Mouse (Mus musculus): ENCODE results near the gene Clca4b. TPM values are rescaled to one million over a fixed set of nuclear protein-coding genes. Genes with fewer than 3 reads are reported as not detected.
"Not testable (repeated sequence)": the region's sequence is repeated elsewhere in the genome, so short reads cannot be mapped to it uniquely, and the experiment has no call there.

The Clca4b gene
- not detected in 2 replicates for polyA plus RNA-seq (2015; fragmentation: Nextera tagmentation; extraction: Ambion mirVana)

DNA sequence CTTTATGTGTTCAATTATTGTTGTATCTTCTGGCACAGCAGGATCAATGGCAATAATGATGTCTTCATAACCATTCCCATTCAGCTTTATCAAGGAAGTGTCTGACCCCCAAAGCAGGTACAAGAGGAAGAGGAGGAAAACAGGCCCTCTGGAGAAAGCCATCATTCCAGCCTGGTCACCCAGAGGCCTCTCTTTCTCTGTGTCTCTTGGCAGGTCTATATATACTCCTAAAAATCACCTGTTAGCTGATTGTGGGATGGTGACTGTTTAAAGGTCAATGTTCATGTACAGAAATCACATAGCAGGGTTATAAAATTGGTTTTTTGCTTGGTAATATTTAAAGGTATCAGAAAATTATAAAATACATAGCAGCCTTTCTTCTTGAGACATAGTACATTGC lies at the start of gene Clca4b:
Gene Clca4b (minus strand): TSS at position 195 of the 400 bp plus-strand sequence.
- Histone ChIP-seq H3K36me3 (no peaks in the 10 kb centered on the region), H3K9me3 (no peaks in the 10 kb centered on the region), H3K4me2 (no peak within 1 kb of the TSS), H3K4me1 (replicated peaks) (no peaks in the 10 kb centered on the region), H3K4me3 (no peak within 1 kb of the TSS), H3K27me3 (no peaks in the 10 kb centered on the region), H3K27ac (replicated peaks) (no peak within 1 kb of the TSS), H3K9ac (no peak within 1 kb of the TSS)
- no peak for ATAC-seq (ENCODE audit: low read depth)

DNA sequence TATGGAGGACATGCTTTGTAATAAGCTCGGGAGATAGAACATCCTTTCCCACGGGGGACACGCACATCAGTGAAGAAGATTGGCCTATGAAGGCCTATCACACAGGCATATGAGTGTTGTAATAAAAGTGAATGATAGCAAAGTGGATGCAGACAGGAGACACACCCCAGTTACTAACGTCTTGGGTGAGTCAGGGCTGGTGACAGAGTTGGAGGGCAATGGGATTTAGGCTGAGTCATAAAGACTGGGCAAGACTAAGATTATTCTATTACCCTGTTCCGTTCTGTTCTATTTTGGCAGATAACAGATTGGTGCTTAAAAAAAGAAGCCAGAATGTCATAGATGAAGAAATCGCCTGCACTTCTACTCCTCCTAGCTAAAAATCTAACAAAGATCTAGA lies 48.2 kb upstream of the Clca4b start:
- Histone ChIP-seq H3K4me2 (no peak overlapping the region), H3K36me3 (no peaks in the 10 kb centered on the region), H3K9me3 (no peaks in the 10 kb centered on the region), H3K27me3 (no peaks in the 10 kb centered on the region), H3K4me1 (replicated peaks) (no peaks in the 10 kb centered on the region), H3K27ac (replicated peaks) (no peak overlapping the region), H3K9ac (no peak overlapping the region), H3K4me3 (no peak overlapping the region)
- no peak for ATAC-seq (ENCODE audit: low read depth)
- WGBS, result 89% methylated on average over 6 of the region's 6 CpGs

DNA sequence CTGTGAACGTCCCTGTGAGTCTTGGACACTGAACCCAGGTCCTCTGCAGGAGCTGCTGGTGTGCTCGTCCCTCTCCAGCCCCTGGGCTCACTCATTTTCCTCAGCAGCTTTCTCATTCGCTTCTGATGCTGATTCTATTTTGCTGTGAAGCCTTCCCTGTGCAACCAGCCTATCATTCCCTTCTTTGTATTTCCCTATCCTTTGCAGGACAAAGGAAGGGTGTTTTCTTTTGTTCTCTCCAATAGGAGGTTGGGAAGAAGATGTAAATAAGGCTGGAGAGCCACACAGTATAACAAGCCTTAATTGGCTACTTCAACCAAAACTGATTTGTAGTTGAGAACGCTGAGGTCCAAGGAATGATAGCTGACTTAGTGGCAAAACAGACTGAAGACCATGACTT lies 45.3 kb upstream of the Clca4b start:
- WGBS, result 20% methylated on average over 4 of the region's 4 CpGs
- ATAC-seq (ENCODE audit: low read depth), result no peak
- no peak overlapping the region for H3K4me3 ChIP-seq

DNA sequence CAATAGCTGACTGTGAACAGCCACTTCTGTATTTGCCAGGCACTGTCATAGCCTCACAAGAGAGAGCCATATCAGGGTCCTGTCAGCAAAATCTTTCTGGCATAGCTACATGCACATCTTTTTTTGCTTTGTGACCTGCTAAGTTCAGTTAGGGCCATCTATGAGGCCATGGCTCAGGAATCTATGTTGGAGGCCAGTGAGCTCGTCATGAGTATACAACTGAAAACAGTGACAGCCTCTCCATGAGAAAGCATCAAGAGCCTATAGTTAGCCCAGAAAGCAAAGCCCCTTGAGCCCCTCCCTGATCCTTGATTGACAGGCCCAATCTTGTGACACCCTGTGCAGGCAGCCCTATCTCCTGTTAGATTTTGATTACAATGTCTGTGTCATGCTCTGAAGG lies 43.8 kb upstream of the Clca4b start:
- Histone ChIP-seq H3K4me3 (no peak overlapping the region), H3K4me1 (replicated peaks) (no peaks in the 10 kb centered on the region), H3K36me3 (no peaks in the 10 kb centered on the region), H3K27me3 (no peaks in the 10 kb centered on the region), H3K9ac (no peak overlapping the region), H3K4me2 (no peak overlapping the region), H3K9me3 (no peaks in the 10 kb centered on the region), H3K27ac (replicated peaks) (no peak overlapping the region)
- no peak for ATAC-seq (ENCODE audit: low read depth)
- 84% methylated on average over 1 of the region's 1 CpGs for WGBS

More for the DNA sequence above, 45.3 kb upstream of the Clca4b start:
- Histone ChIP-seq H3K27me3 (no peaks in the 10 kb centered on the region), H3K36me3 (no peaks in the 10 kb centered on the region), H3K9me3 (no peaks in the 10 kb centered on the region), H3K27ac (replicated peaks) (no peak overlapping the region), H3K4me2 (no peak overlapping the region), H3K9ac (no peak overlapping the region), H3K4me1 (replicated peaks) (no peaks in the 10 kb centered on the region)

DNA sequence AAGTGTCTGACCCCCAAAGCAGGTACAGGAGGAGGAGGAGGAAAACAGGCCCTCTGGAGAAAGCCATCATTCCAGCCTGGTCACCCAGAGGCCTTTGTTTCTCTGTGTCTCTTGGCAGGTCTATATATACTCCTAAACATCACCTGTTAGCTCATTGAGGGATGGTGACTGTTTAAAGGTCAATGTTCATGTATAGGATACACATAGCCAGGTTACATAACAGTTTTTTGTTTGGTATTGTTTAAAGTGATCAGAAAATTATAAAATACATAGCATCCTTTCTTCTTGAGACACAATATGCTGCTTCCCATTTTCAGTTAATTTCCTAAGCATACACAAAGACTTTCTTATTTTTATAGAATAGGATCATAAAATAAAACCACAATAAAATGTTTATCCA lies 42.6 kb upstream of the Clca4b start, which contains the start of gene Clca4a:
Gene Clca4a (minus strand): TSS at position 101 of the 400 bp plus-strand sequence.
- H3K9ac ChIP-seq, result no peak within 1 kb of the TSS
- no peaks in the 10 kb centered on the region for H3K27me3 ChIP-seq
- no peak for ATAC-seq (ENCODE audit: low read depth)
- H3K4me3 ChIP-seq, result no peak within 1 kb of the TSS
- no peaks in the 10 kb centered on the region for H3K36me3 ChIP-seq
- no peak within 1 kb of the TSS for H3K27ac ChIP-seq (replicated peaks)
- H3K4me2 ChIP-seq, result no peak within 1 kb of the TSS
- no peaks in the 10 kb centered on the region for H3K9me3 ChIP-seq
- H3K4me1 ChIP-seq (replicated peaks), result no peaks in the 10 kb centered on the region

DNA sequence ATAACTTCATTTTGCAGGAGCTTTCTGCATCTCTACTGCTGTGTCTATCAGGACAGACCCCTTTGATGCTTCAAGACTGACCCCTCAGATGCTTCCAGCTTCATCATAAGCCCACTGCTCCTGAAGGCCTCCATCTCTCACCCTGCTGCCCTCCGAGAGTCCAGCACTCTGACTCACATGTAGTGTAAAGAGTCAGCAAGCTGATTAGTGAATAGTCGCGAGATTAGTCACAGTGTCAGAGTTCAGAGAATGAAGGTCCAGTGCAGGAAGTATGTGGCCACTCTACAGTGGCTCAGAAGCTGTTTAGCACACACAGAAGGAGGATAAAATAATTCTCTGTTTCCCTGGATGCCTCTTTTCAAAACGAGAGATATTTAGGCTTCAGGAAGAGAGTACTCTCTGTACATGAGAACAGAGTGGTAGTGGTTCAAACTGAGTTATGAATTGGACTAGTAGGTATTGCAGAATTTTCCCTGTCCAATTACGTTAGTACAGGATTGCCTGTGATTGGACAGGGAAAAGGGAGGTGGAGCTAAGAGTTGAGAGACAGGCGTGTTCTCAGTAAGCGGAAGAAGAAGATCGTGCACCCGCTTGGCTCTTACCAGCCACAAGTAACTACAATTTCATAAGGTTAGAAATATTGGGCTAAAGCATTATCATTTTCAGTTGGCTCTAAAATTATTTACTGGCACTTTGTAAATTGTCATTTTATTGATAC lies 39.4 kb upstream of the Clca4b start:
- no peaks in the 10 kb centered on the region for H3K27me3 ChIP-seq
- H3K27ac ChIP-seq (replicated peaks), result no peak overlapping the region
- ATAC-seq (ENCODE audit: low read depth), result no peak
- no peak overlapping the region for H3K4me3 ChIP-seq
- H3K36me3 ChIP-seq, result no peaks in the 10 kb centered on the region
- no peaks in the 10 kb centered on the region for H3K4me1 ChIP-seq (replicated peaks)
- H3K4me2 ChIP-seq, result no peak overlapping the region
- H3K9me3 ChIP-seq, result no peaks in the 10 kb centered on the region
- 79% methylated on average over 9 of the region's 9 CpGs for WGBS
- H3K9ac ChIP-seq, result no peak overlapping the region

DNA sequence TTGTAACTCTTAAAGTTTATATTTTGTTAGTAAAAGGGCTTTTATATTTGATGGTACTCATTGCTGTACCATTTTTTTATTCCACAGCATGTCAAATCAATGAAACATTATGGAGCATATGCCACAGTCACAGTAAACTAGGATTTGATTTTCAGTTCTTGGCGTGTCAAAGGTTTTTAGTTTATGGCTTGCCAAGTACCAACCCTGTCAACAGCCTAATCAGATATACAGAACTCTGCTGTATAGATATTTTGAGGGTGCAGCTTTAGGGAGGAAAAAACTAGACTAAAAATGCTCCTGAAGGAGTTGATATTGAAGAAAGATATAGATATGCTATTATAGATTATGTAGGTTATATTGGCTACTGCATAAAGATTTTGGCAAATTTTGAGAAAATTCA lies 37.4 kb upstream of the Clca4b start:
- no peaks in the 10 kb centered on the region for H3K4me1 ChIP-seq (replicated peaks)
- no peaks in the 10 kb centered on the region for H3K9me3 ChIP-seq
- no peak overlapping the region for H3K9ac ChIP-seq
- H3K4me2 ChIP-seq, result no peak overlapping the region
- H3K36me3 ChIP-seq, result no peaks in the 10 kb centered on the region
- WGBS, result 89% methylated on average over 1 of the region's 1 CpGs
- ATAC-seq (ENCODE audit: low read depth), result no peak
- H3K27me3 ChIP-seq, result no peaks in the 10 kb centered on the region
- no peak overlapping the region for H3K4me3 ChIP-seq
- no peak overlapping the region for H3K27ac ChIP-seq (replicated peaks)

DNA sequence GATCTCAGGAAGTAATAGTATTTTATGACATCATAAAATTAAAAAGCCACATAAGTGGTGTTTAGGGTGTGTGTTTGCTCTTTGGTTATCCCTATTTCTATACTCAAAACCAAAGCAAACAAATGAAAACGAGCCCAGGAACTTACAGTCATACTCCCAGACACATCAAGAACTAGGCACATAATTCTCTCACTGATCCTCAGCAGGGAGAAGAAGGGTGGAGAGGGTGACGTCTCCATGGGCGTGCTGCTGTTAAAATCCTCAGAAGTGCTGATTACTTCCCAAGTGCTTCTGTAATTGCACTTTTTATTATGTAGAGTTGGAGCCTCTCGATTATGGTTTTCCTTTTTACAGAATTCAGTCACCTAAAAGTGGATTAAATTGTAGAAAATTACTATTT lies 33.7 kb upstream of the Clca4b start:
- no peak for ATAC-seq (ENCODE audit: low read depth)
- H3K36me3 ChIP-seq, result no peaks in the 10 kb centered on the region
- no peak overlapping the region for H3K4me3 ChIP-seq
- no peak overlapping the region for H3K27ac ChIP-seq (replicated peaks)
- H3K4me1 ChIP-seq (replicated peaks), result no peaks in the 10 kb centered on the region
- no peaks in the 10 kb centered on the region for H3K9me3 ChIP-seq
- H3K27me3 ChIP-seq, result no peaks in the 10 kb centered on the region
- H3K4me2 ChIP-seq, result no peak overlapping the region
- H3K9ac ChIP-seq, result no peak overlapping the region
- 36% methylated on average over 4 of the region's 4 CpGs for WGBS

DNA sequence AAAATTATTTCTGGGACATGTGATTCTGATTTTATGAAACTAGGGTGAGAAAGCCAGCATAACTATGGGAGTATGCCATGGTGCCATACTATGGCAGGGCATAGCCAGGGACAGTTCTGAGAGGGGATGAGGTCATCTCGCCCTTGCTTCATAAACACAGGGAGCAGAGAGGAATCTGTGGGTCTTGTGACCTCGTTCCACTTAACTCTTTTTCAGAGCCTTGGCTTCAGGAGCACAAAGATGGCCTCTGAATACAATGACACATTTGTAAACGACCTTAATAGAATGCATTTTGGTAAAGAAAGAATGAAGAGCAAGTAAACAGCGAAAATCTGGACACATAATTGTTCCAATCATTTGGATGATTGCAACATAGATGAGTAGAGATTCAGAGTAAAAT lies 18.5 kb upstream of the Clca4b start:
- Histone ChIP-seq H3K9me3 (no peaks in the 10 kb centered on the region), H3K27me3 (no peaks in the 10 kb centered on the region), H3K27ac (replicated peaks) (no peak overlapping the region), H3K9ac (no peak overlapping the region), H3K36me3 (no peaks in the 10 kb centered on the region), H3K4me2 (no peak overlapping the region), H3K4me3 (no peak overlapping the region), H3K4me1 (replicated peaks) (no peaks in the 10 kb centered on the region)
- WGBS, result 69% methylated on average over 4 of the region's 4 CpGs
- no peak for ATAC-seq (ENCODE audit: low read depth)

DNA sequence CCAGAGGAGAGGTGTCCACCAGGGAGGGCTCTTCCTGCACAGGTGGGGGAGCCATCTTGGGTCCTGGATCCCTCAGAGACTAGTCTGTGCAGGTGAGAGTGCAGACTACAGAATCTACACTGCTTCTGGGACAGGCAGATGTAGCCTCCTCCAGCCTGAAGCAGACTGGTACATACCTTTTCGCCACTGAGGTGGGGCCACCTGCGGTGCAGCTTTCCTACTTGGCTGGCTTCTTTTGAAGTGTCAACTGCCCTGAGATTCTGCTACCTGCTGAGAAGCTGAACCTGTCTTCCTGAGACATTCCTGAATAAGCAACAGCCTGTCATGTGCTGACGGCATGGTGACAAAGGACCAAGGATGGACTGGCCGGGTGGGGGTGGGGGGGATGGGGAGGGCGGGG lies 15.0 kb upstream of the Clca4b start:
- not testable (repeated sequence) for H3K36me3 ChIP-seq; H3K9ac ChIP-seq; H3K27me3 ChIP-seq; H3K4me2 ChIP-seq; ATAC-seq (ENCODE audit: low read depth); H3K4me3 ChIP-seq; H3K4me1 ChIP-seq (replicated peaks); H3K9me3 ChIP-seq; H3K27ac ChIP-seq (replicated peaks)
- 18% methylated on average over 5 of the region's 5 CpGs for WGBS

DNA sequence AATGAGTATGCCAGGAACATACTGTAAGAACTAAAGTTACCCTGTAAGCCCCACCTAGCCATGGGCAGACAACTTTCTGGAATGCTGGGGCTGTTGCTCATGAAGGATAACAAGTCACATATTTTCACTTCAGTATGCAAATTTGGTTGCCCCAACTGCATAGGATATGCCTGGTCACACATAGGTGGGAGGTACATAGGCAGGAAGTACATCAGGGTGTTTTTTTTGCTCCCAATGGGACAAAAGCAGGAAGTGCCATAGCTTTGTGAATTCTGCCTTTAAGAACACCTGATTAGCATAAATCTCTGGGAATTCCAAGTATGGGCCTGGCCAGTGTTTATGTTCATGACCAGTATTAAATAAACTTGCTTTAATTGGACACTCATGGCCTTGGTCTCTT lies 1.3 kb upstream of the Clca4b start:
- H3K27me3 ChIP-seq; ATAC-seq (ENCODE audit: low read depth): not testable (repeated sequence)

DNA sequence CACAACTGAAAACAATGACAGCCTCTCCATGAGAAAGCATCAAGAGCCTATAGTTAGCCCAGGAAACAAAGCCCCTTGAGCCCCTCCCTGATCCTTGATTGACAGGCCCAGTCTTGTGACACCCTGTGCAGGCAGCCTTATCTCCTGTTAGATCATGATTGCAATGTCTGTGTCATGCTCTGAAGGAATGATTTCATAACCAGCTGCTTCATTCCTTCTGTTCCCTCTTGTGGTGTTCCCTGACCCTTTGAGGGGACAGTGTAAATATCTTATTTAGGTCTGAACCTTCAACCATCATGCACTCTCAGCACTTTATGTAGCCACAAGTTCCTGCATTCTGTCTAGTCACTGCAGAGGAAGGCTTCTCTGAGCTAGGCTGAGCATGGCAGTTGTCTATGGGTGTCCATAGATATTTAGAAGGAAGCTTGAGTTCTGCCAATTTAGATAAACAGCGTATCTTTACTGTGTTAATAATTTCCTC lies 722 bp upstream of the Clca4b start:
- no peak overlapping the region for H3K4me3 ChIP-seq
- ATAC-seq (ENCODE audit: low read depth), result no peak
- H3K27me3 ChIP-seq, result no peaks in the 10 kb centered on the region
- no peak overlapping the region for H3K9ac ChIP-seq
- 93% methylated on average over 1 of the region's 1 CpGs for whole genome bisulfite sequencing
- no peaks in the 10 kb centered on the region for H3K9me3 ChIP-seq
- H3K36me3 ChIP-seq, result no peaks in the 10 kb centered on the region
- H3K4me1 ChIP-seq (replicated peaks), result no peaks in the 10 kb centered on the region
- no peak overlapping the region for H3K27ac ChIP-seq (replicated peaks)
- no peak overlapping the region for H3K4me2 ChIP-seq

More for the DNA sequence above, 1.3 kb upstream of the Clca4b start:
- H3K36me3 ChIP-seq; H3K9ac ChIP-seq; H3K4me2 ChIP-seq; H3K9me3 ChIP-seq; H3K4me3 ChIP-seq; H3K27ac ChIP-seq (replicated peaks); H3K4me1 ChIP-seq (replicated peaks): not testable (repeated sequence)

DNA sequence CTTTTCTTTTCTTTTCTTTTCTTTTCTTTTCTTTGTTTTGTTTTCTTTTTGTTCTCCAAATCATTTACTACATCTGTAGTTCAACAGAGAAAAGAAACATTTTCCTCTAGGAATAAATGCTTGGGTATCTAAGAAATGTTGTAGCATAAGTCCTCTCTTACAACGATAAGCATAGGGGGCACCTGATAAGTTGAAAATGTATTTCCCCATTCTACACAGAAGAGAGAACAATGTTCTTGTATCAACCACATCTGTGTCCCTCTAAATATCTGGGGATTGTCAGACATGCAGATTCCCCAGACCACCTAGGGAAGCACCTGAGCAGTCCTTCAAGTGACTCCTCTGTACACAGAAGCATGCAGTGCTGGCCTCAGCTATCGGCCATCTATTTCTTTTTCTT lies 18.3 kb downstream of the Clca4b start:
- Histone ChIP-seq H3K4me2 (no peak overlapping the region), H3K4me1 (replicated peaks) (no peaks in the 10 kb centered on the region), H3K36me3 (no peaks in the 10 kb centered on the region), H3K4me3 (no peak overlapping the region), H3K9ac (no peak overlapping the region), H3K9me3 (no peaks in the 10 kb centered on the region), H3K27me3 (no peaks in the 10 kb centered on the region), H3K27ac (replicated peaks) (no peak overlapping the region)
- 85% methylated on average over 2 of the region's 2 CpGs for WGBS
- no peak for ATAC-seq (ENCODE audit: low read depth)
